Mouse (Mus musculus) left cerebral cortex, postnatal 25 days (tissue): ENCODE data around the gene Lysmd3. TPM values are rescaled to one million over a fixed set of nuclear protein-coding genes. Genes with fewer than 3 reads are reported as not detected.

Experiments
- total RNA-seq, 2 experiments: library from RNA; stranded (reverse); gene quantifications; 2 replicates each; pipeline ENCODE4 v1.2.3; 2021

The Lysmd3 gene
- total RNA-seq, 2 experiments from 2014 or later, result 9.4 to 10.6 TPM

Other genes with a start within 250 kb of the Lysmd3 start
- 1 to 10 TPM; 1.4 to 1.6 TPM for gene Adgrv1, start 24.5 kb upstream of the Lysmd3 start, total RNA-seq
- gene Polr3g, start 53.4 kb downstream of the Lysmd3 start, total RNA-seq, result 1 to 10 TPM; 3.6 to 4.0 TPM
- 10 to 100 TPM; 22.7 to 24.6 TPM for gene Mblac2, start 53.7 kb downstream of the Lysmd3 start, total RNA-seq
- 100 to 1,000 TPM; 117 to 121 TPM for gene Cetn3, start 125.4 kb downstream of the Lysmd3 start, total RNA-seq